Mouse (Mus musculus) intestine, embryonic 16.5 days (tissue): ENCODE measurements around the gene Camsap2. TPM values are rescaled to one million over a fixed set of nuclear protein-coding genes. Genes with fewer than 3 reads are reported as not detected.

ENCODE experiments used
- ATAC-seq: fragments of 200-750 bp; cut with Nextera tagmentation; 2 replicates; pipeline ENCODE4 v1.8.0; 2017; ENCODE audit warnings: moderate TSS enrichment, moderate library complexity
- H3K27ac ChIP-seq: fragments of 300-500 bp; sonication (generic); 2 replicates; pipeline ENCODE4 v1.5.1; 2014; ENCODE audit warnings: mild to moderate bottlenecking, low read length
- H3K27me3 ChIP-seq: fragments of 300-500 bp; sonication (generic); replicated peaks from 2 replicates; pipeline ENCODE4 v1.6.1; 2014; ENCODE audit warnings: low read length, control low read depth, mixed read lengths; ENCODE audit not compliant: control insufficient read depth, insufficient read depth
- H3K36me3 ChIP-seq: fragments of 300-500 bp; sonication (generic); 2 replicates; pipeline ENCODE4 v1.6.1; 2014; ENCODE audit warnings: low read length, control low read depth; ENCODE audit not compliant: control insufficient read depth, insufficient read depth
- H3K4me1 ChIP-seq: fragments of 300-500 bp; sonication (generic); 2 replicates; pipeline ENCODE4 v1.6.1; 2014; ENCODE audit warnings: low read length, control low read depth, mixed read lengths; ENCODE audit not compliant: control insufficient read depth, insufficient read depth
- H3K4me2 ChIP-seq: fragments of 300-500 bp; sonication (generic); 2 replicates; pipeline ENCODE4 v1.6.1; 2014; ENCODE audit warnings: low read depth, low read length, control low read depth
- H3K4me3 ChIP-seq: fragments of 300-500 bp; sonication (generic); 2 replicates; pipeline ENCODE4 v1.5.1; 2014; ENCODE audit warnings: mild to moderate bottlenecking, low read length
- H3K9ac ChIP-seq: fragments of 300-500 bp; sonication (generic); 2 replicates; pipeline ENCODE4 v1.6.1; 2014; ENCODE audit warnings: low read depth, low read length
- H3K9me3 ChIP-seq: fragments of 300-500 bp; sonication (generic); 2 replicates; pipeline ENCODE4 v1.6.1; 2016; ENCODE audit warnings: low read length, control low read depth; ENCODE audit not compliant: control insufficient read depth
- WGBS: fragments of 180-500 bp; shearing (Covaris S2); extraction: QIAGEN DNeasy Blood & Tissue Kit; methylation state at CpG from one replicate; pipeline ENCODE4 v1.1.7; 2014; 5-methylcytosine and 5-hydroxymethylcytosine counted together
- polyA plus RNA-seq: library from polyadenylated mRNA; unstranded; fragments of >200 nt; fragmentation: Nextera tagmentation; extraction: Ambion mirVana; gene quantifications from 2 replicates; pipeline ENCODE4 v1.2.1, GENCODE M21; 2015

The Camsap2 gene
- polyA plus RNA-seq, 1 experiment from 2014 or later = 3.9 TPM

DNA sequence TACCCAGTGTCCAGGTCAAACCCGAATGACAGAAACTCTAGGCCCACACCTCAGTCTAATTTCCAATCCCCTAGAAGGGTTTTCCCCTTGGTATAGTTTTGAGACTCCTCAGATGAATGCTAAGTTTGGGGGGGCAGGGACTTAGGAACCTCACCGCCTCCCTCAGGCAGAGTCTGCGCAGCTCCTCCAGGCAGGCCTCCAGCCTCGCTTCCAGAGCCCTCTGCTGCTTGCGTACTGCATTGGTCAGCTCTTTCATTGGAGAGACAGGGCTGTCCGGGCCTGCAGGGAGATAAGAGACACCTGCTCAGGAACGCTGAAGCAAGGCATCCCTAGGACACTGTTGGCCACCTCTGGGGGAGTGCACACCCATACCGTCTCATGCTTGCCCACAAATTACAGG lies 119.3 kb downstream of the Camsap2 start:
- H3K4me2 ChIP-seq = 0 out of 2 replicates have a peak overlapping the region, but pooled peaks have one; percentile 18
- no peaks in the 10 kb centered on the region for H3K27me3 ChIP-seq
- H3K9ac ChIP-seq = no peak overlapping the region
- peaks cover 10% of the 10 kb centered on the region for H3K36me3 ChIP-seq
- no peak overlapping the region for H3K4me3 ChIP-seq
- no peaks in the 10 kb centered on the region for H3K9me3 ChIP-seq
- peaks cover 61% of the 10 kb centered on the region for H3K4me1 ChIP-seq
- 87% methylated on average over 8 of the region's 8 CpGs for WGBS
- no peak overlapping the region for H3K27ac ChIP-seq
- no peak for ATAC-seq

DNA sequence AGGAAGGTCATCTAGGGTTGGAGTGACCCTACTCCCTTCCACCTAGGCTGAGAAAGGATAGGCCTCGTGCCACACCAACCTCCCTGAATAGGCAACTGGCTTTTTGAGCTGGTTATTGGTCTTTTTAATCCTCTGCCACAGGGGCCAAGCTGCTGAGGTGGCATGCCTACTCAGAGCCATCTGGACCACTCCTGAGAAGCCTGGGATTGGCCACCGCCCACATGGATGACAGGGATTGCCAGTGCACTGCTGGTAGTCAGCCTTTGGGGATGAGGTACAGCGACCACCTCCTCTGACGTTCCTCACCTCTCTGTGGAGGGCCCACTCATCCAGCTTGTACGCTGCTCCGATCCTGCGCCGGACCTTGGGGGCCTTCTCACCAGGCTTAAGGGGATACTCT lies 120.1 kb downstream of the Camsap2 start:
- H3K36me3 ChIP-seq = peaks cover 10% of the 10 kb centered on the region
- no peaks in the 10 kb centered on the region for H3K27me3 ChIP-seq
- ATAC-seq = no peak
- 94% methylated on average over 8 of the region's 8 CpGs for WGBS
- H3K27ac ChIP-seq = no peak overlapping the region
- H3K4me2 ChIP-seq = no peak overlapping the region
- H3K4me3 ChIP-seq = no peak overlapping the region
- no peak overlapping the region for H3K9ac ChIP-seq
- H3K9me3 ChIP-seq = no peaks in the 10 kb centered on the region
- H3K4me1 ChIP-seq = peaks cover 58% of the 10 kb centered on the region

DNA sequence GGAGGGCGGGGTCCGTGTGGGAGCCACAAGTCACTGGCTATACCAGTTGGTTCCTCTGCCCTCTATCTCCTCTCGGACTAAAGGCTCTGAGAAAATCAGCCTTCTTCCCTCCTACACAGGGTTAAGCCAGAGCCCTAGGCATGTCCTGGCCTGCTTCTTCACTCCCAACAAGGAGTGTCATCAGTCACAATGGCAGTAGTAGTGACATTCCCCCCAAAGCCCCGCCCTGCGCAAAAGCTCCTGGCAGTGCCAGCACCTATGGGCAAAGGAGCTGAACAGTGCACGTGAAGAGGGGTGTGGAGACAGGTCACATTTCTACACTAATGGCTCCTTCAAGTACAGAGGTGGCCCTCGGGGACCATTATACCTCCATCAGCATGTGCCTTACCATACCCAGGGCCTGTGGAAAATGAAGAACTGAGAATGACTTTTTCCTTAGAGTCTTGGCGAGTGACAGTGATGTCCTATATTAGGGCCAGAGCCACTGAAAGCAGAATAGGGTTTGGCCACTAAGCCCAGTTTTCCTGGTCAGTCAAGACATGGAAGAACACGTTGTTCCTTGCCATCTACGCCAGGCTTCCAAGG lies 122.1 kb downstream of the Camsap2 start:
- Histone ChIP-seq H3K27ac (peak overlapping the region; percentile 53), H3K4me2 (no peak overlapping the region), H3K9me3 (no peaks in the 10 kb centered on the region), H3K9ac (no peak overlapping the region), H3K27me3 (no peaks in the 10 kb centered on the region), H3K4me1 (peaks cover 62% of the 10 kb centered on the region), H3K36me3 (peaks cover 10% of the 10 kb centered on the region), H3K4me3 (no peak overlapping the region)
- ATAC-seq = no peak
- WGBS = 86% methylated on average over 10 of the region's 10 CpGs

DNA sequence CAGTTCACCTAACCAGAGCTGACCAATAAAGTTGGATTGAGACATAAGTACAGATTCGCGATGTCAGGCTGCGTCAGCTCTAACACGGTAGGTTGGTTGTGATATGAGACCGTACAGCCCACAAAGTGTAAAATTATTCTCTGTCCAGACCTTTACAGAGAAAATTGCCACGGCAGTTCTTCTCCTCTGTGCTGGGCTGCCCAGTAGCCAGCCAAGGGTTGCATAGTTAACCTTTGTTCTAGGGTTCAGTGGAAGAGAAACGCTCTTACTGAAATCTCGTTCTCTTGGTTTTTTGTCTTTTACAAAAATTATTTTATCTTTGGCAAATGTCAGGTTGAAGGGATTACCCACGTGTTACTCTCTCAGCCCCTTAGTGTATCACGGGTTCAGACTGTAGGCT lies 123.5 kb downstream of the Camsap2 start:
- H3K4me3 ChIP-seq = no peak overlapping the region
- peak overlapping the region; percentile 39 for H3K27ac ChIP-seq
- H3K36me3 ChIP-seq = peaks cover 20% of the 10 kb centered on the region
- H3K9me3 ChIP-seq = no peaks in the 10 kb centered on the region
- H3K4me2 ChIP-seq = no peak overlapping the region
- H3K9ac ChIP-seq = no peak overlapping the region
- ATAC-seq = no peak
- peaks cover 49% of the 10 kb centered on the region for H3K4me1 ChIP-seq
- H3K27me3 ChIP-seq = no peaks in the 10 kb centered on the region
- 64% methylated on average over 10 of the region's 10 CpGs for WGBS

DNA sequence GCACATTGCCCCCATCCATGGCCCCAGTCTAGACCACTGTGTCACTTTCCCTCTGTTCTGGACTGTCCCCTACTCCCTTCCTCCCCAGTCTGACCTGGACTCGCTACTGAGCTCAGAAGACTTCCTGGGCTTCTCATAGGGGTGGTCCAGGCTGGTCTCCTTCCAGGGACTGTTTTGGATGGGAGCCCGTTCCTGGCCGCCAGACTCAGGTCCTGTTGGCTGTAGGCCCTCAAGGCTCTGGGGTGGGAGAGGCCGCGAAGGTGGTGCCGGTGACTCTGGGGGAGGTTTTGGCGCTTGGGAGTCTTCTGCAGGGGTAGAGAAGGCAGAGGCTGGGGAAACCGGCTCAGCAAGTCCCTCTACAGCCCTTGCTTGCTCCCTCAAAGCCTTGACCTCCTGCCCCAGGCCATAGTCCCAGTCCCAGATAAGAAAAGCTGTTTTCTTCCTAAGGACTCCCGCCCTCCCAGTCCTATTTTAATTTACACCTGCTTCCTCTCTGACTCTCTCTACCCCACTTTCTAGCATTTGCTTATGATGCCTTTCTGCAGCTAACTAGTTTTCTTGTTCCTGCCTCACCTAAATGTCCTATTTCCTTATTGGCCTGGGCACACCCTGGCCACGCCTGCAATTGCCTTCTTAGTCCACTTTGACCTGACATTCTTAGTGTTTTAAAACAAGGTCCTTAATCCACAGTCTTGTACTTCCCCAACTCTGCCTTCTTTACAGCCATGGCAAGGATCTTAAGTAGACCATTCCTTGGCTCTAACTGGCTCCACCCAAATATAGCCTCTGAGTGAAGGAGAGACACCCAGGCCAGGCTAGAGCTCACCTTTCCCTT lies 125.7 kb downstream of the Camsap2 start:
- Histone ChIP-seq H3K36me3 (peaks cover 24% of the 10 kb centered on the region), H3K4me2 (peak overlapping the region; percentile 52), H3K9ac (peak overlapping the region; percentile 64), H3K27ac (peak overlapping the region; percentile 97), H3K4me1 (peaks cover 36% of the 10 kb centered on the region), H3K4me3 (peak overlapping the region; percentile 36), H3K9me3 (no peaks in the 10 kb centered on the region), H3K27me3 (no peaks in the 10 kb centered on the region)
- ATAC-seq = peak; percentile 91
- WGBS = 47% methylated on average over 10 of the region's 10 CpGs

Other genes starting within 250 kb of the Camsap2 start
- 4.3 and 4.8 TPM in 2 replicates for gene Kif21b, start 214.7 kb downstream of the Camsap2 start, polyA plus RNA-seq
- gene Mroh3, start 133.3 kb downstream of the Camsap2 start, polyA plus RNA-seq = 0.28 and 0.56 TPM in 2 replicates
- 32.6 and 33.4 TPM in 2 replicates for gene Inava, start 111.8 kb downstream of the Camsap2 start, polyA plus RNA-seq
- gene Gpr25, start 85.2 kb downstream of the Camsap2 start, polyA plus RNA-seq = not detected in 2 replicates
- 10.1 and 12.3 TPM in 2 replicates for gene Ddx59, start 69.2 kb upstream of the Camsap2 start, polyA plus RNA-seq
- gene Kif14, start 120.2 kb upstream of the Camsap2 start, polyA plus RNA-seq = 2.5 and 2.7 TPM in 2 replicates